Mouse (Mus musculus) heart, embryonic 12.5 days (tissue): ENCODE measurements around the gene Olfr1417. TPM values are rescaled to one million over a fixed set of nuclear protein-coding genes. Genes with fewer than 3 reads are reported as not detected.

Source experiments
- ATAC-seq: fragments of 200-750 bp; cut with Nextera tagmentation; 2 replicates; pipeline ENCODE4 v1.8.0; 2017; ENCODE audit warnings: moderate TSS enrichment, moderate library complexity; ENCODE audit not compliant: insufficient number of reproducible peaks, low FRiP score
- H3K27ac ChIP-seq: fragments of 300-500 bp; sonication (generic); 2 replicates; pipeline ENCODE4 v1.5.1; 2016; ENCODE audit warnings: mild to moderate bottlenecking, moderate library complexity; ENCODE audit not compliant: poor library complexity, severe bottlenecking
- H3K27me3 ChIP-seq: fragments of 300-500 bp; sonication (generic); replicated peaks from 2 replicates; pipeline ENCODE4 v1.6.1; 2016; ENCODE audit warnings: mild to moderate bottlenecking, moderate library complexity
- H3K36me3 ChIP-seq: fragments of 300-500 bp; sonication (generic); 2 replicates; pipeline ENCODE4 v1.6.1; 2016; ENCODE audit warnings: mild to moderate bottlenecking, moderate library complexity
- H3K4me1 ChIP-seq: fragments of 300-500 bp; sonication (generic); replicated peaks from 2 replicates; pipeline ENCODE4 v1.6.1; 2016; ENCODE audit warnings: mild to moderate bottlenecking
- H3K4me2 ChIP-seq: fragments of 300-500 bp; sonication (generic); 2 replicates; pipeline ENCODE4 v1.6.1; 2016; ENCODE audit warnings: mild to moderate bottlenecking, moderate library complexity
- H3K4me3 ChIP-seq: fragments of 300-500 bp; sonication (generic); 2 replicates; pipeline ENCODE4 v1.5.1; 2016; ENCODE audit warnings: mild to moderate bottlenecking
- H3K9ac ChIP-seq: fragments of 300-500 bp; sonication (generic); 2 replicates; pipeline ENCODE4 v1.6.1; 2016; ENCODE audit warnings: mild to moderate bottlenecking, moderate library complexity
- H3K9me3 ChIP-seq: fragments of 300-500 bp; sonication (generic); replicated peaks from 2 replicates; pipeline ENCODE4 v1.6.1; 2016; ENCODE audit warnings: mild to moderate bottlenecking, moderate library complexity
- WGBS: fragments of 180-500 bp; shearing (Covaris S2); methylation state at CpG from one replicate; pipeline ENCODE4 v1.1.7; 2016; 5-methylcytosine and 5-hydroxymethylcytosine counted together
- polyA plus RNA-seq: library from polyadenylated mRNA; unstranded; fragments of >200 nt; fragmentation: Nextera tagmentation; extraction: Ambion mirVana; gene quantifications from 2 replicates; pipeline ENCODE4 v1.2.1, GENCODE M21; 2016

Olfr1417 gene
- polyA plus RNA-seq, 1 experiment from 2014 or later = 0.08 TPM

DNA sequence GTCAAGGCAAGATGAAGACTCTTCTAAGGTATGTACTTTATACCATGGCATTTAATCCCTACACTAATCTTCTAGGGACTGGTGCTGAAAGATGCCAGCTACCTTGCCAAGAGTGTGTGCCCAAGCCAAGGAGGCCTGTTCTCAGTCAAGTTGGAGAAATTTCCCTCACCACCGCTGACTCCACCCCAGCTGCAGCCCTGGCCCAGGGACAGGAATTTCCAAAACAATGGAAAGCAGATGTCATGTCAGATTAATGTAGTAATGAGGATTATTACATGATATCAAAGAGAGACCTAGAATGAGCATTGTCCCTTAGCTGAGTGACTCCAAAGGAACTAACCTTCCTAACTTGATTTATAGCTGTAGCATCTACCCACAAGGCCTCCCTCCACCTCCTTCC lies 28.2 kb downstream of the Olfr1417 start:
- Histone ChIP-seq H3K4me1 (peaks cover 12% of the 10 kb centered on the region), H3K4me3 (no peak overlapping the region), H3K27ac (no peak overlapping the region), H3K9me3 (no peaks in the 10 kb centered on the region), H3K4me2 (no peak overlapping the region), H3K27me3 (no peaks in the 10 kb centered on the region), H3K9ac (no peak overlapping the region), H3K36me3 (no peaks in the 10 kb centered on the region)
- ATAC-seq = no peak
- WGBS = 75% methylated on average over 1 of the region's 1 CpGs

GRCm38 (mm10) chr19:11810003-11810758 lies 28.8 kb downstream of the Olfr1417 start:
- H3K36me3 ChIP-seq = no peaks in the 10 kb centered on the region
- H3K27ac ChIP-seq = no peak overlapping the region
- 70% methylated on average over 5 of the region's 5 CpGs for WGBS
- H3K4me3 ChIP-seq = no peak overlapping the region
- H3K27me3 ChIP-seq = no peaks in the 10 kb centered on the region
- no peak overlapping the region for H3K4me2 ChIP-seq
- ATAC-seq = no peak
- H3K9ac ChIP-seq = no peak overlapping the region
- no peaks in the 10 kb centered on the region for H3K9me3 ChIP-seq
- peaks cover 12% of the 10 kb centered on the region for H3K4me1 ChIP-seq

DNA sequence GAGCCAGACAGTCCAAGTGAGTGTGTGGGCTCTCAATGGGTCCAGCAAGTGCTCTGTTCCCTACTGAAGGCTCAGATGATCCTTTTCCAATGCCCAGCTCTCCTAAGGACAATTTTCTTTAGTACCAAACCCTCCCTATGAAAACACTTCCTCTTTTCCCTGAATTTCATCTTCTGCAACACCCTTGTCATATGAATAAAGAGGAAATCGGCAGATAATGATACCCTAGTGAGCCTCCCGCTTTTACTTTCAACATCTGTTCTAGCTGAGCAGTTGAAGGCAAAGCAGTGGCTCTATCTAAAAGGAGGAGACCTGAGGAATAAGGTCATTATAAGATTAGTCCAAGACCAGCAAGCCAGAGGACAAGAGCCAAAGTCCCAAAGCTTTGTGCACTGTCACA lies 30.6 kb downstream of the Olfr1417 start:
- no peak overlapping the region for H3K4me2 ChIP-seq
- H3K4me1 ChIP-seq = peaks cover 7% of the 10 kb centered on the region; the same call in 1 of the 2 replicates
- no peak overlapping the region for H3K4me3 ChIP-seq
- no peak overlapping the region for H3K27ac ChIP-seq
- H3K9me3 ChIP-seq = no peaks in the 10 kb centered on the region
- no peaks in the 10 kb centered on the region for H3K27me3 ChIP-seq
- WGBS = 75% methylated on average over 2 of the region's 2 CpGs
- H3K9ac ChIP-seq = no peak overlapping the region
- ATAC-seq = no peak
- H3K36me3 ChIP-seq = no peaks in the 10 kb centered on the region

DNA sequence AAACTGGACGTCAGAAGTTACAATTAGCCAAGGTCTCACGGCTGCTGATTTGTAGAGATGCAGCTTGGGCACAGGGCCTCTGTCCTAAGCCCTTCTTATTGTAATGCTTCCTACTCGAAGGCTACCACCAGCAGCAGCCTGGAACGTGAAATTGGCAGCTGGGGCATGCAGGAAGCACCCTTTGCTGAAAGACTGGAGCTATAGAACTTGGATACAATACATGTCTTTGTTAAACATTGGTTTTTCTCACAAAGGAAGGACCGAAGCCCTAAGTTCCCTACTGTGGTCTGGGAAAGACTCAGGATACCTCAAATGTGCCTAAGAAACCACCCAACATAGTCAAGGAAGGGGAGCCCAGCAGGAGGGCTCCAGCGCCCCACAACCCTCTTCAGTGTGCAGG lies 31.2 kb downstream of the Olfr1417 start:
- 68% methylated on average over 6 of the region's 6 CpGs for WGBS

GRCm38 (mm10) chr19:11807251-11807650 lies 31.8 kb downstream of the Olfr1417 start:
- Histone ChIP-seq H3K4me3 (no peak overlapping the region), H3K9ac (no peak overlapping the region), H3K27ac (no peak overlapping the region), H3K9me3 (no peaks in the 10 kb centered on the region), H3K36me3 (no peaks in the 10 kb centered on the region), H3K4me1 (0 out of 2 replicates have a peak, but pooled peaks cover 3% of the 10 kb centered on the region), H3K27me3 (no peaks in the 10 kb centered on the region), H3K4me2 (no peak overlapping the region)
- no peak for ATAC-seq
- 31% methylated on average over 2 of the region's 2 CpGs for WGBS

More for the DNA sequence above, 31.2 kb downstream of the Olfr1417 start:
- Histone ChIP-seq H3K4me2 (no peak overlapping the region), H3K27ac (no peak overlapping the region), H3K9ac (no peak overlapping the region), H3K27me3 (no peaks in the 10 kb centered on the region), H3K9me3 (no peaks in the 10 kb centered on the region), H3K36me3 (no peaks in the 10 kb centered on the region), H3K4me3 (no peak overlapping the region), H3K4me1 (peaks cover 4% of the 10 kb centered on the region; the same call in 1 of the 2 replicates)
- ATAC-seq = no peak

DNA sequence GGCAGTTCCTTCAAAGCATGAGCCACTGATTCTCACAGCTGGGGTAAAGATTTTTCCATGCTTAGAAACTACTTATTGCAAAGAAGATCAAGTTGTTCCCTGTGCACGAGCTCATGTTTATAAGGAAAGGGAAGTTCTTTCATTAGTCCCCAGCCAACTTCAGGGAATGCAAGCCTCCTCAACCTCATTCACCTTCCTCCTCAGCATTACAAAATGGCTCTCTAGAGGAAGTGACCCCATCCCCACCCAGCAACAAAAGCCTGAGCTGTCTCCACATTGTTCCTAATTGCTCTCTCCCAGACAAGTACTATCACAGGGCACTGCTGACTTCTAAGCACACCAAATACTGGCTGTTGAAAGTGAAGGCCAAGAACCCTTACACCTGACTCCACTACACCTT lies 34.6 kb downstream of the Olfr1417 start:
- Histone ChIP-seq H3K4me1 (no peaks in the 10 kb centered on the region), H3K27ac (no peak overlapping the region), H3K4me2 (no peak overlapping the region), H3K9me3 (no peaks in the 10 kb centered on the region), H3K27me3 (no peaks in the 10 kb centered on the region), H3K4me3 (no peak overlapping the region), H3K36me3 (no peaks in the 10 kb centered on the region), H3K9ac (no peak overlapping the region)
- ATAC-seq = no peak
- 53% methylated on average over 1 of the region's 1 CpGs for WGBS

DNA sequence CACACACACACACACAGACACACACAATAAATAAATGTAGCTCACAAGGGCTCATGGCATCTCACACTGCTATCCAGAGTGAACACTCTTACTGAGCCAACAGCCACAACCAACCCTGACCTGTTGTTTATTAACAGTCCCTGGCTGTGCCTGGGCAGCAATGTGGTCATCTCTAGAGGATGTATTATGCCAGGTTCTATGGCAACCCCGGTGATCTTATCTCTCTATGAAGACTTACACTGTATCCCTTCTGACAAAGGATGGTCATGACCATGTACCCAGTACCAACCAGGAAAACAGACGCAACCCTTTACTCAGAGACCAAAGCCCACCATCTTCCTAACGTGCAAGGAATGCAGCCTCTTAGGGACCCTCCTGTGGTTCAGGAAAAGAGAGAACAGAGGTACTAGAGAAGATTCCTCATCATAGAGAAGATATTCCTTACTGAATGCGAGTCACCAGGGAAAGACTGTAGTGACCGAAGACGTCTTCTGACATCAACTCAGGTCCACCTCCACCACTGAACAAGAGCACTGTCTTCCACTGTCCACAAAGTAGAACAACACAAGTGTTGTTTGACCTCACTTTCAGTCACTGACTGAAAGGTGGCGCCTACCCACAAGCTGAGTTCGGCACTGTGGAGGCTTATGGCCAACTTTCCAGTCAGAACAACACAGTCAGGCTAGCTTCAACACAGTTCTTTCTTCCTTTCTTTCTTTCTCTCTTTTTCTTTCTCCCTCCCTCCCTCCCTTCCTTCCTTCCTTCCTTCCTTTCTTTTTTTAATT lies 38.3 kb downstream of the Olfr1417 start:
- Histone ChIP-seq H3K4me3 (no peak overlapping the region), H3K27ac (no peak overlapping the region), H3K9me3 (no peaks in the 10 kb centered on the region), H3K36me3 (no peaks in the 10 kb centered on the region), H3K4me2 (no peak overlapping the region), H3K4me1 (no peaks in the 10 kb centered on the region), H3K9ac (no peak overlapping the region), H3K27me3 (no peaks in the 10 kb centered on the region)
- 71% methylated on average over 8 of the region's 8 CpGs for WGBS
- ATAC-seq = no peak

- no peaks in the 10 kb centered on the region for H3K9me3 ChIP-seq
- H3K4me1 ChIP-seq = no peaks in the 10 kb centered on the region
- H3K27me3 ChIP-seq = no peaks in the 10 kb centered on the region
- no peak overlapping the region for H3K4me2 ChIP-seq
- WGBS = 76% methylated on average over 6 of the region's 6 CpGs
- H3K27ac ChIP-seq = no peak overlapping the region
- no peak overlapping the region for H3K4me3 ChIP-seq
- H3K9ac ChIP-seq = no peak overlapping the region
- ATAC-seq = no peak
- H3K36me3 ChIP-seq = no peaks in the 10 kb centered on the region
Measured at GRCm38 (mm10) chr19:11794447-11794846, 44.6 kb downstream of the Olfr1417 start.

DNA sequence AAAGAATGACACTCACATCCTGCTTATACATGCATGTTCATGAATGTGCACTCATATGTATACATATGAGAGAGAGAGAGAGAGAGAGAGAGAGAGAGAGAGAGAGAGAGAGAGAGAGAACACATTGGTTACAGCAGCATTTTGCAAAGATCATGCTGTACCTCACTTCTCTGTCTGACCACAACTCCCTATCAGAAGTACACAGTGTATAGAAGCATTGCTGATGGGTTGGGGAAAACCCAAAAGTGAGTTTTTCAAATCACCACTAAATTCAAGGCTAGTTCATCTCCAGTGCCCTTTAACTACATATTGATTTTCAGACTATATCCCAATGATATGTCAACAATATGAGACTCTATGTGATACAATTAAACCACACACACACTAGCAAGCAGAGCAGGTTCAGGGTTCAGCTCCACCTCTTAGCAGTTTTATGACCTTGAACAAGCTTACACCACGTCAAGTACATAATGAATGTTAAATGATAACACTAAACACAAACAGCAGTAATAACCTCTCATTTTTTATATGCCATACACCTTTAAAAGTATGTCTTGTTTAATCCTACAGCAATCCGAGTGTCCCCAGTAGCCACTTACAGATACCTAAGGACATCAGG lies 45.2 kb downstream of the Olfr1417 start:
- Histone ChIP-seq H3K36me3 (0 out of 2 replicates have a peak, but pooled peaks cover 2% of the 10 kb centered on the region), H3K9me3 (no peaks in the 10 kb centered on the region), H3K4me3 (no peak overlapping the region), H3K27me3 (no peaks in the 10 kb centered on the region), H3K27ac (no peak overlapping the region), H3K4me2 (no peak overlapping the region), H3K4me1 (no peaks in the 10 kb centered on the region), H3K9ac (no peak overlapping the region)
- 72% methylated on average over 2 of the region's 2 CpGs for whole genome bisulfite sequencing
- ATAC-seq = no peak

- no peak overlapping the region for H3K4me3 ChIP-seq
- H3K27me3 ChIP-seq = no peaks in the 10 kb centered on the region
- no peak overlapping the region for H3K4me2 ChIP-seq
- no peak for ATAC-seq
- H3K4me1 ChIP-seq = no peaks in the 10 kb centered on the region
- H3K36me3 ChIP-seq = 0 out of 2 replicates have a peak, but pooled peaks cover 2% of the 10 kb centered on the region
- no peak overlapping the region for H3K27ac ChIP-seq
- no peaks in the 10 kb centered on the region for H3K9me3 ChIP-seq
- no peak overlapping the region for H3K9ac ChIP-seq
- WGBS = 64% methylated on average over 5 of the region's 5 CpGs
Measured at GRCm38 (mm10) chr19:11791825-11792224, 47.2 kb downstream of the Olfr1417 start.

DNA sequence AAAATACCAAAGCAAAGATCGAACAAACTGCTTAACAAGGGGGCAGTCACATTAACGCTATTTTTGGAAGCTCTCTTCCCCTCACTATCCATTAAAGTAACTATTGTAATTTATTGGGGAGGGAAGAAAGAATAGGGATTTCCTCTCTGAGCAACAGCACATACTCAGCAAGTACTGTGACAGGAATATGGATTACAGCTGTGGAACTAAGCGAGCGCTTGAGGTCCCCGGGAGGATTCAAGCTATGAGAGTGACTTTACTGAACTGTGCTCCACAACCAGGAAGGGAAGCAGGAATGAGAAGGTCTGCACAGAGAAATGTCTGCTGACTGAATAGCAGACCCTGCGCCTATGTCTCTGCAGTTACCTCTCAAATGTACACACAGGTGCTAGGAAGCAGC lies 50.1 kb downstream of the Olfr1417 start:
- no peak for ATAC-seq
- 80% methylated on average over 6 of the region's 6 CpGs for WGBS
- H3K9ac ChIP-seq = no peak overlapping the region
- no peaks in the 10 kb centered on the region for H3K27me3 ChIP-seq
- no peak overlapping the region for H3K4me2 ChIP-seq
- 0 out of 2 replicates have a peak, but pooled peaks cover 2% of the 10 kb centered on the region for H3K36me3 ChIP-seq
- no peaks in the 10 kb centered on the region for H3K4me1 ChIP-seq
- no peak overlapping the region for H3K27ac ChIP-seq
- no peak overlapping the region for H3K4me3 ChIP-seq
- no peaks in the 10 kb centered on the region for H3K9me3 ChIP-seq
